Mouse (Mus musculus) limb, embryonic 12.5 days (tissue): ENCODE results near the gene Cldn7. TPM values are rescaled to one million over a fixed set of nuclear protein-coding genes. Genes with fewer than 3 reads are reported as not detected.

Source experiments
- ATAC-seq: fragments of 200-750 bp; cut with Nextera tagmentation; 2 replicates; pipeline ENCODE4 v1.8.0; 2017; ENCODE audit warnings: low read depth, moderate TSS enrichment; ENCODE audit not compliant: insufficient number of reproducible peaks, insufficient read depth, low FRiP score, low TSS enrichment
- H3K27ac ChIP-seq: fragments of 300-500 bp; sonication (generic); 2 replicates; pipeline ENCODE4 v1.5.1; 2016; ENCODE audit warnings: mild to moderate bottlenecking, moderate library complexity
- H3K27me3 ChIP-seq: fragments of 300-500 bp; sonication (generic); 2 replicates; pipeline ENCODE4 v1.6.1; 2016; ENCODE audit warnings: mild to moderate bottlenecking, moderate library complexity
- H3K36me3 ChIP-seq: fragments of 300-500 bp; sonication (generic); 2 replicates; pipeline ENCODE4 v1.6.1; 2016; ENCODE audit warnings: mild to moderate bottlenecking, moderate library complexity
- H3K4me1 ChIP-seq: fragments of 300-500 bp; sonication (generic); replicated peaks from 2 replicates; pipeline ENCODE4 v1.6.1; 2016
- H3K4me2 ChIP-seq: fragments of 300-500 bp; sonication (generic); 2 replicates; pipeline ENCODE4 v1.6.1; 2016; ENCODE audit warnings: mild to moderate bottlenecking, moderate library complexity
- H3K4me3 ChIP-seq: fragments of 300-500 bp; sonication (generic); replicated peaks from 2 replicates; pipeline ENCODE4 v1.5.1; 2016; ENCODE audit warnings: mild to moderate bottlenecking
- H3K9ac ChIP-seq: fragments of 300-500 bp; sonication (generic); replicated peaks from 2 replicates; pipeline ENCODE4 v1.6.1; 2016; ENCODE audit warnings: mild to moderate bottlenecking, moderate library complexity
- H3K9me3 ChIP-seq: fragments of 300-500 bp; sonication (generic); 2 replicates; pipeline ENCODE4 v1.6.1; 2016; ENCODE audit warnings: mild to moderate bottlenecking, moderate library complexity
- WGBS: fragments of 180-500 bp; shearing (Covaris S2); methylation state at CpG from one replicate; pipeline ENCODE4 v1.1.7; 2016; 5-methylcytosine and 5-hydroxymethylcytosine counted together
- polyA plus RNA-seq: library from polyadenylated mRNA; unstranded; fragments of >200 nt; fragmentation: Nextera tagmentation; extraction: Ambion mirVana; gene quantifications from 2 replicates; pipeline ENCODE4 v1.2.1, GENCODE M21; 2016

The Cldn7 gene
- polyA plus RNA-seq, 1 experiment from 2014 or later = 18.1 TPM

GRCm38 (mm10) chr11:69980196-69981140 lies 15.9 kb downstream of the Cldn7 start:
- Histone ChIP-seq H3K9me3 (no peaks in the 10 kb centered on the region), H3K9ac (peak overlapping the region; percentile 98), H3K4me3 (peak overlapping the region; percentile 90), H3K4me1 (peaks cover 28% of the 10 kb centered on the region), H3K4me2 (peak overlapping the region; percentile 93), H3K27ac (peak overlapping the region; percentile 98), H3K36me3 (peaks cover 58% of the 10 kb centered on the region), H3K27me3 (no peaks in the 10 kb centered on the region)
- WGBS = under 1% methylated on average over 47 of the region's 60 CpGs
- ATAC-seq = peak; percentile 90

GRCm38 (mm10) chr11:69981141-69981762 lies 16.7 kb downstream of the Cldn7 start, which contains the start of gene Ctdnep1:
Ctdnep1 (plus strand) TSS chr11:69981156.
- peaks cover 58% of the 10 kb centered on the region for H3K36me3 ChIP-seq
- H3K4me3 ChIP-seq = peak within 1 kb of the TSS; percentile 90
- peaks cover 28% of the 10 kb centered on the region for H3K4me1 ChIP-seq
- H3K4me2 ChIP-seq = peak within 1 kb of the TSS; percentile 93
- 1% methylated on average over 42 of the region's 43 CpGs for WGBS
- ATAC-seq = peak; percentile 28
- no peaks in the 10 kb centered on the region for H3K9me3 ChIP-seq
- H3K27me3 ChIP-seq = no peaks in the 10 kb centered on the region
- peak within 1 kb of the TSS; percentile 98 for H3K9ac ChIP-seq
- H3K27ac ChIP-seq = peak within 1 kb of the TSS; percentile 98

- H3K9me3 ChIP-seq = no peaks in the 10 kb centered on the region
- peak within 1 kb of the TSS; percentile 98 for H3K9ac ChIP-seq
- no peaks in the 10 kb centered on the region for H3K27me3 ChIP-seq
- whole genome bisulfite sequencing = 63% methylated on average over 8 of the region's 8 CpGs
- no peak for ATAC-seq
- H3K4me3 ChIP-seq = peak within 1 kb of the TSS; percentile 90
- peaks cover 28% of the 10 kb centered on the region for H3K4me1 ChIP-seq
- peak within 1 kb of the TSS; percentile 98 for H3K27ac ChIP-seq
- H3K36me3 ChIP-seq = peaks cover 58% of the 10 kb centered on the region
- H3K4me2 ChIP-seq = peak within 1 kb of the TSS; percentile 93
Measured at GRCm38 (mm10) chr11:69982225-69982624, 17.6 kb downstream of the Cldn7 start, which contains the start of gene Elp5. Elp5 (minus strand) TSS chr11:69982517.

GRCm38 (mm10) chr11:69982877-69983276 lies 18.3 kb downstream of the Cldn7 start:
- Histone ChIP-seq H3K36me3 (peaks cover 59% of the 10 kb centered on the region), H3K27me3 (no peaks in the 10 kb centered on the region), H3K9ac (peak overlapping the region; percentile 98), H3K27ac (peak overlapping the region; percentile 50; the same call in 1 of the 2 replicates), H3K9me3 (no peaks in the 10 kb centered on the region), H3K4me3 (peak overlapping the region; percentile 90), H3K4me1 (peaks cover 28% of the 10 kb centered on the region), H3K4me2 (peak overlapping the region; percentile 93)
- no peak for ATAC-seq
- WGBS = 30% methylated on average over 5 of the region's 5 CpGs

- no peak for ATAC-seq
- WGBS = 86% methylated on average over 4 of the region's 4 CpGs
- no peak overlapping the region for H3K27ac ChIP-seq
- H3K27me3 ChIP-seq = no peaks in the 10 kb centered on the region
- H3K4me3 ChIP-seq = peak overlapping the region; percentile 90
- peak overlapping the region; percentile 93 for H3K4me2 ChIP-seq
- H3K4me1 ChIP-seq = peaks cover 28% of the 10 kb centered on the region
- peaks cover 62% of the 10 kb centered on the region for H3K36me3 ChIP-seq
- peak overlapping the region; percentile 98 for H3K9ac ChIP-seq
- no peaks in the 10 kb centered on the region for H3K9me3 ChIP-seq
Measured at GRCm38 (mm10) chr11:69983377-69983776, 18.8 kb downstream of the Cldn7 start.

- Histone ChIP-seq H3K27ac (no peak overlapping the region), H3K4me2 (no peak overlapping the region), H3K4me3 (no peak overlapping the region), H3K9ac (no peak overlapping the region), H3K9me3 (no peaks in the 10 kb centered on the region), H3K4me1 (peaks cover 22% of the 10 kb centered on the region), H3K36me3 (peaks cover 67% of the 10 kb centered on the region), H3K27me3 (no peaks in the 10 kb centered on the region)
- ATAC-seq = no peak
- WGBS = 90% methylated on average over 8 of the region's 8 CpGs
Measured at GRCm38 (mm10) chr11:69984431-69984830, 19.9 kb downstream of the Cldn7 start.

GRCm38 (mm10) chr11:69989949-69990348 lies 25.4 kb downstream of the Cldn7 start:
- 93% methylated on average over 8 of the region's 8 CpGs for WGBS

GRCm38 (mm10) chr11:69990850-69991691 lies 26.5 kb downstream of the Cldn7 start, which contains the start of gene Gabarap:
Gabarap (plus strand) TSS chr11:69991143.
- Histone ChIP-seq H3K27me3 (no peaks in the 10 kb centered on the region), H3K9me3 (no peaks in the 10 kb centered on the region), H3K36me3 (peaks cover 65% of the 10 kb centered on the region), H3K4me2 (peak within 1 kb of the TSS; percentile 64), H3K9ac (peak within 1 kb of the TSS; percentile 82), H3K27ac (peak within 1 kb of the TSS; percentile 92), H3K4me3 (peak within 1 kb of the TSS; percentile 63), H3K4me1 (peaks cover 15% of the 10 kb centered on the region)
- 0 out of 2 replicates have a peak, but pooled peaks have one; percentile 53 for ATAC-seq
- WGBS = 1% methylated on average over 40 of the region's 40 CpGs

More at GRCm38 (mm10) chr11:69989949-69990348, 25.4 kb downstream of the Cldn7 start:
- Histone ChIP-seq H3K9me3 (no peaks in the 10 kb centered on the region), H3K9ac (no peak overlapping the region), H3K4me2 (no peak overlapping the region), H3K27me3 (no peaks in the 10 kb centered on the region), H3K27ac (peak overlapping the region; percentile 92), H3K36me3 (peaks cover 76% of the 10 kb centered on the region), H3K4me1 (peaks cover 15% of the 10 kb centered on the region), H3K4me3 (no peak overlapping the region)
- peak; percentile 50; the same call in 1 of the 2 replicates for ATAC-seq

GRCm38 (mm10) chr11:69991711-69992110 lies 27.1 kb downstream of the Cldn7 start:
- peak overlapping the region; percentile 63 for H3K4me3 ChIP-seq
- peak overlapping the region; percentile 82 for H3K9ac ChIP-seq
- H3K9me3 ChIP-seq = no peaks in the 10 kb centered on the region
- H3K4me2 ChIP-seq = peak overlapping the region; percentile 64
- ATAC-seq = no peak
- H3K27ac ChIP-seq = peak overlapping the region; percentile 92
- under 1% methylated on average over 15 of the region's 15 CpGs for WGBS
- peaks cover 59% of the 10 kb centered on the region for H3K36me3 ChIP-seq
- no peaks in the 10 kb centered on the region for H3K27me3 ChIP-seq
- peaks cover 15% of the 10 kb centered on the region for H3K4me1 ChIP-seq

GRCm38 (mm10) chr11:69992396-69992795 lies 27.8 kb downstream of the Cldn7 start:
- Histone ChIP-seq H3K27me3 (no peaks in the 10 kb centered on the region), H3K9ac (peak overlapping the region; percentile 45), H3K4me2 (peak overlapping the region; percentile 64), H3K4me1 (peaks cover 15% of the 10 kb centered on the region), H3K36me3 (peaks cover 52% of the 10 kb centered on the region), H3K9me3 (no peaks in the 10 kb centered on the region), H3K27ac (no peak overlapping the region), H3K4me3 (peak overlapping the region; percentile 63)
- 86% methylated on average over 10 of the region's 10 CpGs for WGBS
- no peak for ATAC-seq
